Mouse (Mus musculus) CD4-positive, CD25-positive, alpha-beta regulatory T cell, adult 4 months (primary cell): ENCODE data around the gene Plscr3. TPM values are rescaled to one million over a fixed set of nuclear protein-coding genes. Genes with fewer than 3 reads are reported as not detected.

ENCODE experiments used
- ATAC-seq: one replicate; pipeline ENCODE4 v1.8.0; 2017
- polyA plus RNA-seq, 2 experiments: library from polyadenylated mRNA; unstranded; fragments of 100-300 nt; shearing (Covaris generic); gene quantifications; one replicate each; pipeline ENCODE4 v1.2.1; 2017

Plscr3 gene
- 10 to 100 TPM; 22.4 to 33.5 TPM for polyA plus RNA-seq

DNA sequence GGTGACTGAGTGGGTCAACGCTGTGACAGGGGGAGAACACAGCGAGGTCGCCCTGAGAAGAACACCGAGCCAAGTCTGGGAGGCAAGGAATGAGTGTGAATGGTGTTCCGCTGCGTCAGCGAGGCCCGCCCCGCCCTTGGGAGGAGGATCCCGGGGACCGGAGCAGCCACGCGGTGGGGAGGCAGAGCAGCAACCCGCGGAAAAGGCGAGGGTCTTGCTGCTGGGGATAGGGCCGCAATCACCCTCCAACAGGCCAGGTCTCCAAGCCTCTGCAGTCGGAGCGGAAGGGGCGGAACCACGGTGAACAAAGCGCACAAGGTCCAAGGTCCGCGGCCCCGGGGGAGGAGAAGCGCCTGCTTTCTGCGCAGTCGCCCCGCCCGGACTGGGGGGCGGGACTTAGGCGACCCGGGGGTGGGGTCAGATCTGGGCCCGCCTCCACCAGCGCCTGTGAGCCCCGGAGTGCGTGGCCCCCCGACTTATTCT, at the start of gene Plscr3:
Gene Plscr3, plus strand, starts transcription at position 179 of the 483 bp plus-strand sequence.
- peak; percentile 81 for ATAC-seq

DNA sequence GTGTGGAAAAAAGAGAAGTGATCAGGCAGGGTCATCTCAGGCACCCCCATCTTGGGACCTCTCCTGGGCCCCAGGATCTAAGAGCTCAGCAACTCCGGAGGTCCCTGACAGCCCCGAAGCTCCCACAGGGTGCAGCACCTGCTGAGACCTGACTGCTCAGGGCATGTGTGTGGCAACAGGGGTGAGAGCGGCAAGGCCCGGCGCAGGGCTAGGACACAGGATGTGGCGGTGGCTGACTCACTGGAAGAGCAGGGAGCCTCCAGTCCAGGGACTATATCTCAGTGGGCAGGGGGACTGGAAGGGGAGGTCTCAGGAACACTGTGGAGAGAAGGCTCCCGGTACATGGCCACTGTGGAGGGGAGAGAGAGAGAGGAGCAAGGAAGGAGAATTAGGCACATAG, 48.3 kb upstream of the Plscr3 start:
- ATAC-seq, result no peak

- no peak for ATAC-seq
Observed at GRCm38 (mm10) chr11:69799394-69800137, 46.6 kb upstream of the Plscr3 start.

DNA sequence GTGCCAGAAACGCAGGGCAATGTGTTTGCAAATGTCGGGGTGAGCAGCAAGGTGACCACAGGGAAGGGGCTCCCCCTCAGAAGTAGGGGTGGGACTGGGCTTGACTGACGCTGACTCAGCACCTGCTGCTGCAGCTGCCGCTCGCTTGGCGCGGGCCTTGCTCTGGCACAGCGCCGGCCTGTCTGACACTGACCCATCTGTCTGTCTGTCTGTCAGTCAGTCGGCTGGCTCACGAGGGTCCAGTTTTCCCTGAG, 46.1 kb upstream of the Plscr3 start:
- ATAC-seq, result no peak

DNA sequence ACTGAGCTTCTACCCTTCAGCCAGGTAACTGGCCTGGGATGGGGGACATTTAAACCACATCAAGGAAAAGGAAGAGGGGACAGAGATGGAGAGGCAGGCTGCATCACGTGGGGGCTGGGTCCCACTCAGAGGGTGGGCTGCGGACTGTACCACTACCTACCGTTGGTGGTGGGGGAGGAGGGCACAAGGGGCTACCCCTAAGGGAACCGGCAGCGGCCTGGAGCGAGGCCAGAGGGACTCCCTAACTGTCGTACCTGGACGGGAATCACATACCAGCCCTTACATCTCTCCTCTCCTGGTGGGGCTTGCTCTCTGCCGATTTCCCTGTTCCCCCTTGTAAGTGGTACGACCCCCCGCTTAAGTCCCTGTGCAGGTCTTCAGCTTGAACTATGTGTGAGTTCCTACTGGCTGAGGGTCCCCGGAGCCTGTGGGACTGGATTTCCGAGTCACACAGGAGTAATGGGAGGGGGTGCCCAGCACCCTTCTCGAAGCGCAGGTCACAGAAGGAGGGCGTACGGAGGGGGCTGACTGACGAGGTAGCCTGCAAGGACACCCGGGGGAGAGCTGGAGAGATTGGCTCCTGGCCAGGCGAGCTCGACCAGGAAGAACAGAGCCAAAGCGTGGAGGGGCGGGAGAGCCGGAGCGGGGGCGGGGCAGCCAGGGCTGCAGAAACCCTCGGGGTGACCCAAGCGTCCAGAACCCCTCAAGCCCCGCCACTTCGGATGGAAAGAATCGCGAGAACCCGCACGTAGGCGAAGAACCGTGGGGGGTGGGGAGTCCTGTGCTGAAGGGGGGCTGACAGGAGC, 45.6 kb upstream of the Plscr3 start:
- ATAC-seq, result no peak

- no peak for ATAC-seq
Observed at GRCm38 (mm10) chr11:69801379-69801977, 44.7 kb upstream of the Plscr3 start, which contains the start of gene Fgf11. Gene Fgf11, minus strand, starts transcription at chr11:69801857.

GRCm38 (mm10) chr11:69802648-69803105, 43.5 kb upstream of the Plscr3 start:
- ATAC-seq, result peak; percentile 54

DNA sequence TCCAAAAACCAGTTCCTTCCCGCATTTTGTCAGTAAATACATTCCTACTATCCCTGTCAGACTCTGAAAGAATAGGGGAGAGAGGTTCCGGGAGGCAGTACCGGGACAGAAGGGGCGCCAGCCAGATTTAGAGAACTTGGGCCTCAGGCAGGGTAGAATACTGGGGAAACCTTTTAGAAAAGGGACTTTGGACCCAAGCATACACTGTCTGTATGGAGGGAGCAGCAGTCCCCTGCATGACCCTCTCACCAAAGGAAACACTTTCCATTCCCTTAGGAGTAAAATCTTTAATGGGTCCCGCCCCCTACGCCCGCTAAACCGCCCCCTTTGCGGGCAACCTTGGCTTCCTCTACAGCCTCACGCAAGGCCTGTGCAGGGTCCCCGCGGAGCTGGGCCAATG, 42.8 kb upstream of the Plscr3 start:
- ATAC-seq, result no peak

- ATAC-seq, result peak; percentile 67
Observed at GRCm38 (mm10) chr11:69803786-69804651, 42.2 kb upstream of the Plscr3 start.

DNA sequence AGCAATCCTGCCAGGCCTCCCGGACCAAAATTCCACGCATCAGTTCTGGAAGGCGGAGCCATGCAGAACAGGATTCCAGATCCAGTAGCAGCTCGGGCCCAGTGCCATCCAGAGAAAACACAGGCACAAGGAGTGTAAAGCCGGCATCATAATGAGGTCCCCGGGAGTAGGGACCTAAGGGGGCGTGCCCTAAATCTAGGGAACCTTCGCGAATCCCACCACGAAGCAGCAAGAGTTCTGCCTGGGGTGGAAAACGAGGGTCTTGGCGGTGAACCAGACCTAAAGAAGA, 41.6 kb upstream of the Plscr3 start:
- no peak for ATAC-seq

DNA sequence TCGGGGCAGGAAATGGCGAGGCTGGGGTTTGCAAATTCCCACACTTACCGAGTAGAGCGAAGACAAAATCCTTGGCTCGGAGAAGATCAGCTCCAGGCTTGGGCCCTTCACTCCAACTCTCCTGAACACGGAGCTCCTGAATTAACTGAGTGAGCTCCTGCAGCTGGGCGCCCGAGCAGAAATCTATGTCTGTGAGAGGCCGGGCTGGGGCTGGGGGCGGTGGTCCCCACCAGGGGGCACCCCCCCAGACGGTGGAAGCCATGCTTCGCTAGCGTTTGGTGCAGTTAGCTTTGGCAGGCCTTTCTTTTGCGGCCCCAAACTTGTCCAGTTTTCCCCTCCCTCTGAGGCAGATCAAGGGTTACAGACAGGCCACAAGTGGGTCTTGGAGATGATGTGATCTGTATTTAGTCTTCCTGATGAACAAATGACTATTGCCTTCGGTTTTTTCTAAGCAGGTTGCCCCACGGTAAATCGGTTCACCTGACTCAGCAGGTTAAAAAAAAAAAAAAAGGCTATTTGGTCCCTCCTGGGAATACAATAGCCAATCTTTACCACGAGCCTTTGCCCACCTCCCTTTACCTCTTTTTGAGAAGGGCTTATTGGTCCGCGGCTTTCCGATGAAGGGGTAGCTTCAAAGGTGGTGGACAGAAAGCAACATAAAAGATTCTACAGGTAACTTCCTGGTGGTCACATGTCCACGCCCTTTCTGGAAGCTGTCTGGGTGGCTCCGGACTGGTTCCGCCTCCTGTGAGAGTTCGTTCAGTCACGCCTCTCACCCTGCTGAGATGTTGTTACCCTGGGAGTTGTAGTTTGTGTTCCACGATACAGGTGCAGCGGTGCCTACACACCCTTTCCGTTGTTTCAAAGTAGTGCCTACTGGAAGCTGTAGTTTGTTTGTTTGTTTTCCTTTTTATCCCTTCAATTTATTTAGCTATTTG, 40.9 kb upstream of the Plscr3 start, which contains the start of gene Tmem102:
Gene Tmem102, minus strand, starts transcription at position 653 of the 938 bp plus-strand sequence.
- ATAC-seq, result no peak

DNA sequence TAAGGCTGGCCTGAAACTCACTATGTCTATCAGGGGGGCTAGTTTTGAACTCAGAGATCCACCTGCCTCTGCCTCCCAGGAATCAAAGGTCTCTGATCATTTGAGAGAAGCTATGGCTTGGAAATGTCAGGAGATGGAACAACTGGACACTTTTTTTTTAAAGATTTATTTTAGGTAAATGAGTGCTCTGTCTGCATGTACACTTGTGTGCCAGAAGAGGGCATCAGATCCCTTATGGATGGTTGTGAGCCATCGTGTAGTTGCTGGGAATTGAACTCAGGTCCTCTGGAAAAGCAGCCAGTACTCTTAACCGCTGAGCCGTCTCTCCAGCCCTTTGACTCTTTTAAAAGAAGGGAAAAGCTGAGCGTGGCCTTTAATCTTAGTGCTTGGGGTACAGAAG, 39.8 kb upstream of the Plscr3 start:
- ATAC-seq, result no peak

GRCm38 (mm10) chr11:69807641-69808040, 38.5 kb upstream of the Plscr3 start:
- ATAC-seq, result no peak

GRCm38 (mm10) chr11:69810280-69810679, 35.9 kb upstream of the Plscr3 start:
- no peak for ATAC-seq

- no peak for ATAC-seq
Observed at GRCm38 (mm10) chr11:69815155-69815554, 31.0 kb upstream of the Plscr3 start, which contains the start of gene Gm39566. Gene Gm39566, minus strand, starts transcription at chr11:69815298.

- no peak for ATAC-seq
Observed at GRCm38 (mm10) chr11:69816520-69816919, 29.7 kb upstream of the Plscr3 start.

DNA sequence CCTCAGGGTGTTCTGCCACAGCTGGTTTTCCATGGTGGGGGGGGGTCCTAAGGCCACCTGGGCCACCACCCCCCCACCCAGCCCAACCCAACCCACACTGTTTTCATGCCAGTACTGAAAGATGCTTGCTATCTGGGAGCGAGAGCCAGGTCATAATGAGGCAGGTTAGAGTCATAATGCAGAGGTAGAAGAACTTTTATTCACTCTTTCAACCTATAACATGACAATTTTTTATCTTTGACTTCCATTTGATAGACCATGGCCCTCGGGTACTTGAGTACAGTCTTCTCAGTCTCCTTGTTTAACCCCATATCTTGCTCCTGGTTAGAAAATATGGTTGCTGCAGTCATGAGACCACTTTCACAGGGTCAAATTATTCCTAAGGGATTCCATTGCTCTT, 27.8 kb upstream of the Plscr3 start, which contains the start of gene Spem2:
Gene Spem2, minus strand, starts transcription at position 101 of the 400 bp plus-strand sequence.
- ATAC-seq, result no peak

DNA sequence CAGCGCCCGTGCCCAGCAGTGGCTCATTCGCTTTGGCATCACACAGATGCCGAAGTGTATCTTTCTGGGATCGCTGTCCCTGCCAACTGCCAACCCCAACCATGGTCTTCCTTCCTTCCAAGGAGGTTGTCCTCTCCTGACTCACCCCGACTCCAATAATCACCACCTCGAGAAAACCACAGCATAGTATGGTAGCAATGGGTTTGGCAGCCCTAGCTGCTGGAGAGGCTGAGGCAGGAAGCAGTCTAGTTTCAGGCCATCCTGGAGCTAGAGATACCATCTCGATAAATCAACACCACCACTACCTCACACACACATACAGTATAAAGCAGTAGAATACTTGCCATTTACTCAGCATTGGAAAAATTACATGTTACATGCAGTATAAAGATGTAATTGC, 27.3 kb upstream of the Plscr3 start:
- no peak for ATAC-seq

DNA sequence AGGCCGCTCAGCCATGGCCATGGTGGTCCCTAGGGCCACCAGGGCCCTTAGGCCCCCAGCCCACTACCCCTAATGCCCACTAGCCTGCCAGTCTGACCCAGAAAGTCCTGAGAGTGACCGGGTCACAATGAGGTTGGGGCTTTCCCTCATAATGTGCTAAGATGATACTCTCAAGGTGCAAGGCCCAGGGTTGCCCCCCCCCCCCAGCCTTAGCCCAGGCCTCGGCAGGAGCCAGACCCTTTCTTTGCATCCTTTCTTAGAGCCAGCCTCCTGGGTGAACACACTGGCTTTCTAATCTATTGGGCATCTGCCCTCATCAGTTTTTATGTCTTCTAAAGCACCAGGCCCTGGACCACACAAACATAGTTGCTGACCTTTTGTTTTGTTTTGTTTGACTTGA, 24.1 kb upstream of the Plscr3 start, which contains the start of gene Spem1:
Gene Spem1, minus strand, starts transcription at position 101 of the 400 bp plus-strand sequence.
- no peak for ATAC-seq

DNA sequence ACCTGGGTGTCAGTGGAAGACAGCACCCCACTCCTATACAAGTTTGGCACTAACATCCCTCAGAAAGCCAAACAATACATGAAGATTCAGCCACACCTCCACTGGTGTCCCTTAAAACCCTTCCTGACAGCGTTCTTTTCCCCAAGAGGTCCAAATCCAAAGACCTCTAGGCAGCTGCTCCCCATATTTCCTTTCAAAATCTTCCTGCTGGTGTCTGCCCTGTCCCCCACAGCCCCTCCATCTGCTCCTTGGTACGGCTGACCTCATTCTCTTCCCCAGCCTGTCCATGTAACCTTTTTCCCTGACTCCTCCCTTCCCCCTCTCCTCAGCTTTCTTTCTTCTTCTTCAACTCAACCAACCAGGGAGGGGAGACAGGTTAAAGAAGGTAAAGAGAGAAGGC, 22.7 kb upstream of the Plscr3 start:
- no peak for ATAC-seq

DNA sequence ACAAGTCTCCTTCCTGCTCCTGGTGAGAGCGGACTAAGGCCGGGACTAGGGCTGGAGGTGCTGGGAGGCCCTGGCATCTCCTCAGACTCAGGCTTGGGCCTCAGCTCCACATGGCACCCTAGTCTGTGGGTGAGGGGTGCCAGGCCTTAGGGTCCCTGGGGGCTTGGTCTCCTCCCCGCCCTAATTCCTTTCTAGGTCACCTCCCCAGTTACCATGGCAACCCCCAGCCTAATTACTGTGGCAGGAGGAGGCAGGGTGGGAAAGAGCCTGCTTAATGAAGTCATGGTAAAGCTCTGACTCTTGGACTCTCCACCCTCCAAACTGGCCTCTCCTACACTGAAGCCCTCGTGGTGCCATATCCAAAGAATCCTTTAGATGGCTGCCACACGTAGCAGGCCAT, 17.3 kb upstream of the Plscr3 start:
- no peak for ATAC-seq
